Mouse (Mus musculus) heart, embryonic 10.5 days (tissue): Measurements from ENCODE around the gene Sympk. TPM values are rescaled to one million over a fixed set of nuclear protein-coding genes. Genes with fewer than 3 reads are reported as not detected.
"Not testable (repeated sequence)": the region's sequence is repeated elsewhere in the genome, so short reads cannot be mapped to it uniquely, and the experiment has no call there.

Experiments
- DNase-seq: peaks from one replicate; pipeline ENCODE4 v3.0.0-alpha.2; 2017; ENCODE audit warnings: low spot score
- H3K27ac ChIP-seq: fragments of 300-500 bp; sonication (generic); 2 replicates; pipeline ENCODE4 v1.5.1; 2016; ENCODE audit warnings: mild to moderate bottlenecking
- H3K27me3 ChIP-seq: fragments of 300-500 bp; sonication (generic); 2 replicates; pipeline ENCODE4 v1.6.1; 2016; ENCODE audit warnings: mild to moderate bottlenecking; ENCODE audit not compliant: poor library complexity, insufficient read depth, severe bottlenecking
- H3K36me3 ChIP-seq: fragments of 300-500 bp; sonication (generic); 2 replicates; pipeline ENCODE4 v1.6.1; 2016; ENCODE audit warnings: mild to moderate bottlenecking, moderate library complexity
- H3K4me1 ChIP-seq: fragments of 300-500 bp; sonication (generic); 2 replicates; pipeline ENCODE4 v1.6.1; 2016; ENCODE audit warnings: mild to moderate bottlenecking
- H3K4me3 ChIP-seq: fragments of 300-500 bp; sonication (generic); 2 replicates; pipeline ENCODE4 v1.5.1; 2016; ENCODE audit warnings: mild to moderate bottlenecking, moderate library complexity
- H3K9me3 ChIP-seq: fragments of 300-500 bp; sonication (generic); 2 replicates; pipeline ENCODE4 v1.6.1; 2016; ENCODE audit warnings: mild to moderate bottlenecking, moderate library complexity
- WGBS: fragments of 180-500 bp; shearing (Covaris S2); methylation state at CpG from one replicate; pipeline ENCODE4 v1.1.7; 2016; 5-methylcytosine and 5-hydroxymethylcytosine counted together
- polyA plus RNA-seq: library from polyadenylated mRNA; unstranded; fragments of >200 nt; fragmentation: Nextera tagmentation; extraction: Ambion mirVana; gene quantifications from 2 replicates; pipeline ENCODE4 v1.2.1, GENCODE M21; 2016

The Sympk gene
- polyA plus RNA-seq, 1 experiment from 2014 or later, result 44.5 TPM

DNA sequence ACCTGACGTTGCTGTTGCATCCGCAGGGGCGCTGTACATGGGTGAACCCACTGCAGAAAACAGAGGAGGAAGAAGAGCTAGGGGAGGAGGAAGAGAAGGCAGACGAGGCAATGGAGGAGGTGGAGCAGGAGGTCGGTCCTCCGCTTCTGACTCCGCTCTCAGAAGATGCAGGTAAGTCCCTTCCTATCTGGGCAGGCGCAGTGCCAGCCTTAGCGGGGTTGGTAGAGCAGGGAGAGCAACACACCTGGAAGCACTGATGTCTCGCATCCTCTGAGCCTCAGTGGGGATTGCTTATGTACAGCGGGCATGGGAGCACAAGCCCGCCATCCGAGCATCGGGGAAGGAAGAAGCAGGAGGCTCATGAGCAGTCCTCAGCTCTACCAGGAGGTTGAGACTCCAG is 42.9 kb downstream of the Sympk start:
- DNase-seq, result no peak
- peaks cover 48% of the 10 kb centered on the region for H3K27me3 ChIP-seq
- H3K4me3 ChIP-seq, result peak overlapping the region; percentile 1; the same call in 1 of the 2 replicates
- H3K9me3 ChIP-seq, result no peaks in the 10 kb centered on the region
- WGBS, result 41% methylated on average over 14 of the region's 14 CpGs
- no peak overlapping the region for H3K27ac ChIP-seq
- H3K36me3 ChIP-seq, result no peaks in the 10 kb centered on the region
- H3K4me1 ChIP-seq, result peaks cover 6% of the 10 kb centered on the region; the same call in 1 of the 2 replicates

DNA sequence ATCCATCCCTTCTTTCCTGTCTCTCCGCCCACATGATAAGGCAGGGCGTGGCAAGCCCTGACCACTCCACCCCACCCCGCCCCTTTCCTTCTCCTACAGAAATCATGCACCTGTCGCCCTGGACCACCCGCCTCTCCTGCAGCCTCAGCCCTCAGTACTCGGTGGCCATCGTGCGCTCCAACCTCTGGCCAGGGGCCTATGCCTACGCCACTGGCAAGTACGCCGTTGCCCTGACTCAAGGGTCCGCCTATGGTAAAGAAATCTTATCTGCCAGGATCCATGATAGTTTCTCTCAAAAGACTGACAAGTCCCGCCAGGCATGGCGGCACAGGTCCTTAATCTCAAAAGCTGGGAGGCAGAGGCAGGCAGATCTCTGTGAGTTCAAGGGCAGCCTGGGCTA is 43.8 kb downstream of the Sympk start:
- 65% methylated on average over 12 of the region's 14 CpGs for WGBS
- Histone ChIP-seq H3K36me3 (no peaks in the 10 kb centered on the region), H3K9me3 (no peaks in the 10 kb centered on the region), H3K4me3 (no peak overlapping the region), H3K27me3 (peaks cover 45% of the 10 kb centered on the region), H3K27ac (no peak overlapping the region), H3K4me1 (peaks cover 6% of the 10 kb centered on the region; the same call in 1 of the 2 replicates)
- no peak for DNase-seq

DNA sequence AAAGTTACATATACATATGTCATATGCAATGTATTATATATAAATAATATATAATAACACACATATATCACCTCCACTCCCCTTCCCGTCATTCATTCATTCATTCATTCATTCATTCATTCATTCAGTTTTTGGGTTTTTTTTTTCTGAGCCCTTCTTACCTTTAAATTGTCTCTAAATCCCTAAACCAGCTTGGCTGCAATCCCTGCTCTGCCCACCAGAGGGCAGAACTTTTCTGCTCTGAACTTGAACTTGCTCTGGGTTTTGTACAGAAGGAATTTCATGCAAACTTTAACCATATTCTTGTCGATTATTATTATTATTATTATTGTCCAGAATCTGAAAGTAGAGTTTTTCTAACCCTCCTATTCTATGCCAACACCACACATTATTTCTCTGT is 44.5 kb downstream of the Sympk start:
- 9% methylated on average over 2 of the region's 2 CpGs for WGBS

DNA sequence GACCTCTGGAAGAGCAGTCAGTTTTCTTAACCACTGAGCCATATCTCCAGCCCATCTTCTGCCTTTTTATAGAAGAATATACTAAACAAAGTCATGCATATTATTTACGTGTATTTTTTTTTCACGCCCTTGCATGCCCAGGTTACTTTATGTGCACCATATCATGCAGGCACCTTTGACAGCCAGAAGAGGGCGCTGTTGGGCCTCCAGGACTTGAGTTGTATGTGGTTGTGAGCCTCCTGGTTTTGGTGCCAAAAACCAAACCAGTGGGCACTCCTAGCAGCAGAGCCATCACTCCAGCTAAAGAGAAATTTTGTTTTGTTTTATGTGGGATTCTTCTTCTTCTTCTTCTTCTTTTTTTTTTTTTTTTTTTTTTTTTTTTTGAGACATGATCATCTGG is 45.3 kb downstream of the Sympk start:
- DNase-seq, result no peak
- H3K4me1 ChIP-seq, result peaks cover 6% of the 10 kb centered on the region; the same call in 1 of the 2 replicates
- no peaks in the 10 kb centered on the region for H3K9me3 ChIP-seq
- H3K27me3 ChIP-seq, result peaks cover 35% of the 10 kb centered on the region
- H3K27ac ChIP-seq, result no peak overlapping the region
- 46% methylated on average over 3 of the region's 3 CpGs for WGBS
- no peak overlapping the region for H3K4me3 ChIP-seq
- no peaks in the 10 kb centered on the region for H3K36me3 ChIP-seq

More for the DNA sequence above, 44.5 kb downstream of the Sympk start:
- H3K4me3 ChIP-seq, result no peak overlapping the region
- no peak for DNase-seq
- no peak overlapping the region for H3K27ac ChIP-seq
- peaks cover 42% of the 10 kb centered on the region for H3K27me3 ChIP-seq
- no peaks in the 10 kb centered on the region for H3K9me3 ChIP-seq
- H3K36me3 ChIP-seq, result no peaks in the 10 kb centered on the region
- H3K4me1 ChIP-seq, result peaks cover 6% of the 10 kb centered on the region; the same call in 1 of the 2 replicates

DNA sequence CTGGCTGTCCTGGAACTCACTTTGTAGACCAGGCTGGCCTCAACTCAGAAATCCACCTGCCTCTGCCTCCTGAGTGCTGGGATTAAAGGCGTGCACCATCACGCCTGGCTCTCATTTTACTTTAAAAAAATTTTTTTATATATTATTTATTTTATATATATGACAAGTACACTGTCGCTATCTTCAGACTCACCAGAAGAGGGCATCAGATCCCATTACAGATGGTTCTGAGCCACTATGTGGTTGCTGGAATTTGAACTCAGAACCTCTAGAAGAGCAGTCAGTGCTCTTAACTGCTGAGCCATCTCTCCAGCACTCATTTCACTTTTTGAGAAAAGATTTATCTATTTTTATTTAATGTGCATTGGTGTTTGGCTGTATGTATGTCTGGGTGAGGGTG is 46.8 kb downstream of the Sympk start:
- H3K27me3 ChIP-seq, result peaks cover 20% of the 10 kb centered on the region
- not testable (repeated sequence) for DNase-seq, H3K36me3 ChIP-seq, H3K4me3 ChIP-seq, H3K9me3 ChIP-seq, H3K4me1 ChIP-seq, H3K27ac ChIP-seq
- WGBS, result 48% methylated on average over 3 of the region's 3 CpGs

DNA sequence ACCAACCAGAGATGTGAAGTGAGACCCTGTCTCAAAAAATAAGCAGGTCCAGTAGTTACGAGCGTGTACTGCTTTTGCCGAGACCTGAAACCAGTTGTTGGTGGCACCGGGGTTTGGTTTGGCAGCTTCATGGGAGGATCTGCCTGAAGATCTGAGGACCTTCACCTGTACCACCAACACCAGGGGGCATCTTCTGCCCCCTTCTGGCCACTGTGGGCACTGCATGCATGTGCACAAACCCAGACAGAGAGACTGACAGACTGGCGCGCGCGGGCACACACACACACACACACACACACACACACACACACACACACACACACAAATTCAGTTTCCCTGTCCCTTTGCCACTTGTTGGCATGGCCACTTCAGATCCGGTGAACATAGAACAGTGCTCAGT is 49.3 kb downstream of the Sympk start:
- H3K27ac ChIP-seq, result no peak overlapping the region
- H3K27me3 ChIP-seq, result no peaks in the 10 kb centered on the region
- peaks cover 21% of the 10 kb centered on the region for H3K4me1 ChIP-seq
- H3K9me3 ChIP-seq, result no peaks in the 10 kb centered on the region
- DNase-seq, result no peak
- H3K36me3 ChIP-seq, result peaks cover 10% of the 10 kb centered on the region
- no peak overlapping the region for H3K4me3 ChIP-seq
- 72% methylated on average over 9 of the region's 9 CpGs for WGBS

DNA sequence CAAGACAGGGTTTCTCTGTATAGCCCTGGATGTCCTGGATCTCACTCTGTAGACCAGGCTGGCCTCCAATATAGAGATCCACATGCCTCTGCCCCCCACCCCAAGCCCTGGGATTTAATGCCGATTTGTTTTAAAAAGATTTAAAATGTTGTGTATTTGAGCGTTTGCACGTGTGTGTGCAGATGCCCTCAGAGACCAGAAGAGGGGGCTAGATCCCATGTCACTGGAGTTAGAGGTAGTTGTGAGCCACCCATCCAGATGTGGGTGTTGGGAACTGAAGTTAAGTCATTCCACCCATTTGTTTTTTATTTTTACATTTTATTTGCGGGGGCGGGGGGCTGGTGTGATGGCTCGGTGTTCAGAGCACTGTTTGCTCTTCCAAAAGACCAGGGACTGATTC is 50.3 kb downstream of the Sympk start:
- no peak overlapping the region for H3K4me3 ChIP-seq
- H3K36me3 ChIP-seq, result peaks cover 19% of the 10 kb centered on the region
- no peaks in the 10 kb centered on the region for H3K27me3 ChIP-seq
- no peaks in the 10 kb centered on the region for H3K9me3 ChIP-seq
- H3K4me1 ChIP-seq, result peaks cover 28% of the 10 kb centered on the region
- no peak overlapping the region for H3K27ac ChIP-seq
- 89% methylated on average over 6 of the region's 6 CpGs for WGBS
- no peak for DNase-seq

DNA sequence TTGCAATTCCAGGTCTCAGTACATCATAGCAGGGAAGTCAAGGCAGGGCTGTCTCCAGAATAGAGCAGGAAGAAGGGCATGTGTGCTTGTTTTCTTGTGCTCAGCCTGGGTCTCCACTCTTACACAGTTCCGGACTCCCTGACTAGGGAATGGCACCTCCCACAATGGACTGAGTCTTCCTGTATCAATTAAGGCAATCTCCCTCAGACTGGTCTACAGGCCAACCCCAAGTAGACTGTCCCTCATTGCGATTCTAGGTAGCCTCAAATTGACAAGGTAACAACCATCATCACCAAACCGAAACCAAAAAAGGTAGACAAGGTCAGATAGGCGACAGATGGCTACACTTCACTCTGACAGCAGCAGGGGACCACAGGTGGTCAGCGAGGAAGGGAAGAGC is 51.1 kb downstream of the Sympk start:
- 53% methylated on average over 5 of the region's 5 CpGs for whole genome bisulfite sequencing
- Histone ChIP-seq H3K36me3 (peaks cover 27% of the 10 kb centered on the region), H3K4me1 (peaks cover 33% of the 10 kb centered on the region), H3K27me3 (no peaks in the 10 kb centered on the region), H3K4me3 (peak overlapping the region; percentile 83), H3K9me3 (no peaks in the 10 kb centered on the region), H3K27ac (no peak overlapping the region)
- no peak for DNase-seq

DNA sequence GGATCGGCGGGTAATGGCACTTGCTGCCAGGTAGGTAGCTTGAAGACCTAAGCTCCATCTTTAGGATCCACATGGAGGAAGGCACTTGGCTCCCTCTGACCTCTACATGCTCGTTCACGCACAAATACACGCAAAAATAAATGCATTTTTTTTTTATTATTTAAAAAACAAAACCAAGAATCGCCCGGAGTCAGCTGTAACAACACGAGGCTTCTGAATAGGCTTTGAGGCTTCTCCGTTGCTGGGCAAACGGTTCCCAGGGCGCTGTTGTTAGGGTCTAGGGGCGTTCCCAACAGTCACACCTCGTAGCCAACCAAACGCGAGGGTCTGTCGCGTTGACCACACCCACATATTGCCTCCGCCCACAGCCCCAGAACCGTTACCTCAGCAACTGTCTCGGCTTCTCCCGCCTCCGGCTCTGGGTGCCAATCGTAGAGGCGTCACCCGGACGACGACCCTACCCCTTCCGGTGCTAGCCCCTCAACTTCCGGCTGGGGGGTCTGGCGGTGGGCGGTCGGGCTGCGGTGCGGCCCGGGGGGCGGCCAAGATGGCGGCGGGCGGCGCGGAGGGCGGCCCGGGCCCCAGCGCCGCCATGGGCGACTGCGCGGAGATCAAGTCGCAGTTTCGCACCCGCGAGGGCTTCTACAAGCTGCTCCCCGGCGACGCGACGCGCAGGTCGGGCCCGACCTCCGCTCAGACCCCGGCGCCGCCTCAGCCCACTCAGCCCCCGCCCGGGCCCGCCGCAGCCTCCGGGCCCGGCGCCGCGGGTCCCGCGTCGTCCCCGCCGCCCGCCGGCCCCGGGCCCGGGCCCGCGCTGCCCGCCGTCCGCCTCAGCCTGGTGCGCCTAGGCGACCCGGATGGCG is 51.8 kb downstream of the Sympk start, which contains the start of gene Dmwd:
TSS of gene Dmwd (plus strand) at position 505 of the 863 bp plus-strand sequence.
- DNase-seq, result peak; percentile 100
- H3K4me1 ChIP-seq, result peaks cover 33% of the 10 kb centered on the region
- H3K27ac ChIP-seq, result peak within 1 kb of the TSS; percentile 94
- H3K4me3 ChIP-seq, result peak within 1 kb of the TSS; percentile 83
- 1% methylated on average over 86 of the region's 91 CpGs for WGBS
- no peaks in the 10 kb centered on the region for H3K27me3 ChIP-seq
- H3K9me3 ChIP-seq, result no peaks in the 10 kb centered on the region
- H3K36me3 ChIP-seq, result peaks cover 34% of the 10 kb centered on the region

DNA sequence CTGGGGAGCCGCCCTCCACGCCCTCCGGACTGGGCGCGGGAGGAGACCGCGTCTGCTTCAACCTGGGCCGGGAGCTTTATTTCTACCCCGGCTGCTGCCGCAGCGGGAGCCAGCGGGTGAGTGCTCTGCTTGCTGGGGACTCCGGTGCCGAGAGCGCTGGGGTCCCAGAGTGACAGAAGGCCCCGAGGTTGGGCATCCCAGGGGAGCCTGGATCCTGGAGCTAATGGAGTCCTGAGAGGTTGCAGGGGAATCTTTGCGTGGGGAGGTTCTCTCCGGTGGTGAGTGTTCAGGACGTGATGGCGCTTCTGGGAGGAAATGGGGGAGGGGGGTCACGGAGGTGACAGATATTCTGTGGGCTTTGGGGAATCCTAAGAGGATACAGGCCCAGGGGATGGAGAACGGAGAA is 52.4 kb downstream of the Sympk start:
- no peak for DNase-seq

DNA sequence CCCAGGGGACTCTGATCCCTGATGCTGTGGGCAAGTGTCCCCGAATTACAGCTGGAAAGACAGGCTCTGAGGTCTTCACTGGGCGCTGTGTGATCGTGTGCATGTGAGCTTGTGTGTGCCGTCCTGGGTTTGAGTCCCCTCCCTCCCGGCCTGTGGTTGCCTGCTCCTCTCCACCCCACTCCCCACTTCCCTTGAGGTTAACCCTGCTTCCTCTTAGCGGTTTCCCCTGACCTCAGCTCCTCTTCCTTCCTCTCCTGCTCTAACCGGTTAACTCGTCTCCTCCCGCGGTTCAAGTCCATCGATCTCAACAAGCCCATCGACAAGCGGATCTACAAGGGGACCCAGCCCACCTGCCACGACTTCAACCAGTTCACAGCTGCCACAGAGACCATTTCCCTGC is 53.6 kb downstream of the Sympk start:
- H3K27ac ChIP-seq, result 0 out of 2 replicates have a peak overlapping the region, but pooled peaks have one; percentile 8
- no peaks in the 10 kb centered on the region for H3K9me3 ChIP-seq
- DNase-seq, result no peak
- H3K27me3 ChIP-seq, result no peaks in the 10 kb centered on the region
- peak overlapping the region; percentile 83 for H3K4me3 ChIP-seq
- H3K36me3 ChIP-seq, result peaks cover 52% of the 10 kb centered on the region
- H3K4me1 ChIP-seq, result peaks cover 50% of the 10 kb centered on the region
- 63% methylated on average over 14 of the region's 14 CpGs for WGBS

More for the DNA sequence above, 52.4 kb downstream of the Sympk start:
- Histone ChIP-seq H3K27me3 (no peaks in the 10 kb centered on the region), H3K36me3 (peaks cover 40% of the 10 kb centered on the region), H3K4me1 (peaks cover 38% of the 10 kb centered on the region), H3K9me3 (no peaks in the 10 kb centered on the region), H3K4me3 (peak overlapping the region; percentile 83), H3K27ac (peak overlapping the region; percentile 94)
- WGBS, result under 1% methylated on average over 22 of the region's 22 CpGs

DNA sequence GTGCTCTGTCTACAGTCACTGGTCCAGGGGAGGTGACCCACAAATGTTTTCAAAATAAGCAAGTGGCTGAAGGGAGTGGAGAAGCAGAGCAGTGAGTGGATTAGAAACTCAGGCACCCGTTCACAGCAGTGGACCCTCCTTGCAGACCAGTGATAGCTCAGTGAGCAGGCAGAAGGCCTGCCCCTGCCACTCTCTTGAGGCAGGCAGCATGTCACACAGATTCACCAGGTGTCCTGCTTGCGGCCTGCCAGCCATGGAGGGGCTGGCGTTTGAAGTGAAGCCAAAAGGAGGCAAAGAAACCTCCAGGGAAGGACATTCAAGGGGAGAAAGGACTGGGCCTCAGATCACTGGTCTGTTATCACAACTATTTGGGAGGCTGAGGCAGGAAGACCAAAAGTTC is 54.6 kb downstream of the Sympk start:
- Histone ChIP-seq H3K27ac (no peak overlapping the region), H3K9me3 (no peaks in the 10 kb centered on the region), H3K4me1 (peaks cover 60% of the 10 kb centered on the region), H3K36me3 (peaks cover 60% of the 10 kb centered on the region), H3K27me3 (no peaks in the 10 kb centered on the region), H3K4me3 (no peak overlapping the region; the same call in 1 of the 2 replicates)
- WGBS, result 82% methylated on average over 3 of the region's 3 CpGs
- no peak for DNase-seq

DNA sequence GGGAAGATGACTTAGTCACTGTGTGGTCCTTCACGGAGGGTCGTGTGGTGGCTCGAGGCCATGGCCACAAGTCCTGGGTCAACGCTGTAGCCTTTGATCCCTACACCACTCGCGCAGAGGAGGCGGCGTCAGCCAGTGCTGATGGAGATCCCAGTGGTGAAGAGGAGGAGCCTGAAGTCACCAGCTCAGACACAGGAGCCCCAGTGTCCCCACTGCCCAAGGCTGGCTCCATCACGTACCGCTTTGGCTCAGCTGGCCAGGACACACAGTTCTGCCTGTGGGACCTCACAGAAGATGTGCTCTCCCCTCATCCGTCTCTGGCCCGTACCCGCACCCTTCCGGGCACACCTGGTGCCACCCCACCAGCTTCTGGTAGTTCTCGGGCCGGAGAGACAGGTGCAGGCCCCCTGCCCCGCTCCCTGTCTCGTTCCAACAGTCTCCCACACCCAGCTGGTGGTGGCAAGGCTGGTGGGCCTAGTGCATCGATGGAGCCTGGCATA is 56.3 kb downstream of the Sympk start:
- peak overlapping the region; percentile 25; the same call in 1 of the 2 replicates for H3K4me3 ChIP-seq
- no peaks in the 10 kb centered on the region for H3K9me3 ChIP-seq
- no peak for DNase-seq
- H3K4me1 ChIP-seq, result peaks cover 74% of the 10 kb centered on the region
- H3K27me3 ChIP-seq, result no peaks in the 10 kb centered on the region
- WGBS, result 88% methylated on average over 19 of the region's 19 CpGs
- H3K27ac ChIP-seq, result no peak overlapping the region
- H3K36me3 ChIP-seq, result peaks cover 60% of the 10 kb centered on the region
